Mouse (Mus musculus) natural killer cell, adult 2 months (primary cell): ENCODE measurements around the gene Mrm3.

Experiments
- DNase-seq, 2 experiments: peaks; one replicate each; pipeline ENCODE4 v3.0.0; 2022; ENCODE audit warnings: low spot score in 2 of 2

The Mrm3 gene

GRCm38 (mm10) chr11:76252036-76252435 is 8.5 kb downstream of the Mrm3 start:
- no peak for DNase-seq

GRCm38 (mm10) chr11:76253145-76253917 is 9.8 kb downstream of the Mrm3 start:
- peak; percentile 68 to 80 for DNase-seq

GRCm38 (mm10) chr11:76253918-76254264 is 10.4 kb downstream of the Mrm3 start:
- DNase-seq: no peak

- DNase-seq: no peak
Observed at GRCm38 (mm10) chr11:76255431-76256001, 12.0 kb downstream of the Mrm3 start.

GRCm38 (mm10) chr11:76256129-76256528 is 12.6 kb downstream of the Mrm3 start:
- DNase-seq: no peak

GRCm38 (mm10) chr11:76257386-76257785 is 13.9 kb downstream of the Mrm3 start:
- no peak for DNase-seq

GRCm38 (mm10) chr11:76258511-76258910 is 15.0 kb downstream of the Mrm3 start:
- DNase-seq: no peak

GRCm38 (mm10) chr11:76260208-76261050 is 16.9 kb downstream of the Mrm3 start:
- DNase-seq: no peak

- DNase-seq: peak; percentile 16 to 23
Observed at GRCm38 (mm10) chr11:76261224-76261623, 17.7 kb downstream of the Mrm3 start.

- no peak for DNase-seq
Observed at GRCm38 (mm10) chr11:76262611-76263351, 19.3 kb downstream of the Mrm3 start.

GRCm38 (mm10) chr11:76267550-76267949 is 24.0 kb downstream of the Mrm3 start:
- DNase-seq: no peak

- no peak for DNase-seq
Observed at GRCm38 (mm10) chr11:76268001-76268459, 24.5 kb downstream of the Mrm3 start.

GRCm38 (mm10) chr11:76268521-76269065 is 25.1 kb downstream of the Mrm3 start:
- DNase-seq: no peak

GRCm38 (mm10) chr11:76272440-76272839 is 28.9 kb downstream of the Mrm3 start:
- no peak for DNase-seq

GRCm38 (mm10) chr11:76278960-76279852 is 35.7 kb downstream of the Mrm3 start:
- DNase-seq: no peak

- no peak for DNase-seq
Observed at GRCm38 (mm10) chr11:76279971-76280370, 36.5 kb downstream of the Mrm3 start.

- DNase-seq: no peak
Observed at GRCm38 (mm10) chr11:76283841-76284240, 40.3 kb downstream of the Mrm3 start.

GRCm38 (mm10) chr11:76285431-76286075 is 42.0 kb downstream of the Mrm3 start:
- DNase-seq: no peak

GRCm38 (mm10) chr11:76286534-76287126 is 43.1 kb downstream of the Mrm3 start:
- DNase-seq: no peak

GRCm38 (mm10) chr11:76287301-76287700 is 43.8 kb downstream of the Mrm3 start:
- no peak for DNase-seq
